Mouse (Mus musculus): ENCODE data around the gene Sohlh1. TPM values are rescaled to one million over a fixed set of nuclear protein-coding genes. Genes with fewer than 3 reads are reported as not detected.
A peak's percentile ranks its signal among the peaks of the same experiment; 100 is the strongest.
"Not testable (repeated sequence)": the region's sequence is repeated elsewhere in the genome, so short reads cannot be mapped to it uniquely, and the experiment has no call there.

Sohlh1 gene
- total RNA-seq, 2 experiments from 2014 or later, result not detected

DNA sequence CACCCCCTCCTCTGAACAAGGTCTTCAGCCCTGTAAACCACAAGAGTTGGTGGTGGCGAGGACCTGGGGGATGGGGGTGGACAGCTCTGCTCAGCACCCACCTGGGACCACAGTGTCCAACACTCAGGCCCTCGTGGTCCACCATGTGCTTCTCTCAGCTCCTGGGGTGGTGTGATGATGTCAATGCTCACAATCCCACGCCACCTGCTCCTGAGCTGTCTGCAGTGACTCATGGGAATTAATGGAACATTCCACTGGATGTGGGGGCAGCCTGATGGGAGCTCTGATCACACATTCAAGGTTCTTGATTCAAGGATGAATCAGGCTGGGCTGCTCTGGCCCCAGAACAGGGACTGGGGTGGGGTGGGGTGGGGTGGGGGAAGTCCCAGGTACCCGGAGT is 4.9 kb downstream of the Sohlh1 start:
- DNase-seq (ENCODE audit: low spot score in 2 of 2), result no peak

GRCm38 (mm10) chr2:25836291-25836690 is 10.8 kb downstream of the Sohlh1 start:
- DNase-seq (ENCODE audit: low spot score in 2 of 2), result peak; percentile 87 to 91

- no peak for DNase-seq (ENCODE audit: low spot score in 2 of 2)
These were observed 16.3 kb downstream of the Sohlh1 start for GRCm38 (mm10) chr2:25830786-25831185.

DNA sequence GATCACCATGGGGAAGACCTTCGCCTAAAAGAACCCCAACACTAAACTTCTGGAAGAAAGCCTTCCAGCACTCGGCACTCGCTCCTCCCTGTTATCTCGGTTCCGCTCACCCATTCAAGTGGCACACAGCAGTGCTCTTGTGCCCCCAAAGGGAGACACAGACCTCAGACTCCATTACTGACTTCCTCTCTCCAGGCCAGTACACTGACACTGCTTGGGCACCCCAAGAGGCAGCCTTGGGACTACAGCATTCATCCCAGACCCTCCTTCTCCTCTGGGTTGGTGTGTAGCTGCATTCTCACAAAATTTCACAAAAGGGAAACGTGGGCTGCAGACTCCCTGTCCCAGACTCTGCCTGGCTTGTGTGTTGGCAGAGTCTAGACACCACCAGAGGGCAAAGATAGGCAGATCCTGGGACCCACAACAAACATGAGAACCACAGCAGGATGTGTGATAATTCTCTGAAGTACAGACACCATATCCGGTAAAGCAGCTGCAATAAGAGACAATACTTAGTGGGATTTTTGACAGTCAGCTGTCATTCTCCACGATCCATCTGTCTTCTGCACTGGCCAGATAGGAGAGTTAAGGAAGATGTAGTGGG is 18.6 kb downstream of the Sohlh1 start:
- DNase-seq (ENCODE audit: low spot score in 2 of 2), result no peak

DNA sequence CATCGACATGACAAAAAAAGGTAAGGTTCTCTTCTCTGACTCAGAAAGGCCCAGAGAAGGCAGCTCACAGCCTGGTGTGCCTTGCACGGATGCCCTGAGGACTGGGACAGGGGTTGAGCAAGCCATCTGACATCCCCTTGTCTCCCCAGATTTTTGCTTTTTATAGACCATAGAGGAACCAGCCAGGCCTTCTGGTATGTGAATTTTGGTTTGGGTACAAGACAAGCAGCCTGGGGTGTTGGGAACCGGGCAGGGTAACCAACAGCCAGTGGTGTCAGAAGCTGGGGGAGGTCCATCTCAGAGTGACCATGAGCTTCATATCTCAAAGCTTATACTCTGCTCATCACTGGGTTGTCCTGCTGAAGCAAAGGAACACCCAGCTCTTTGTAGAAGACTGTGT is 22.3 kb downstream of the Sohlh1 start:
- no peak for DNase-seq (ENCODE audit: low spot score in 2 of 2)

DNA sequence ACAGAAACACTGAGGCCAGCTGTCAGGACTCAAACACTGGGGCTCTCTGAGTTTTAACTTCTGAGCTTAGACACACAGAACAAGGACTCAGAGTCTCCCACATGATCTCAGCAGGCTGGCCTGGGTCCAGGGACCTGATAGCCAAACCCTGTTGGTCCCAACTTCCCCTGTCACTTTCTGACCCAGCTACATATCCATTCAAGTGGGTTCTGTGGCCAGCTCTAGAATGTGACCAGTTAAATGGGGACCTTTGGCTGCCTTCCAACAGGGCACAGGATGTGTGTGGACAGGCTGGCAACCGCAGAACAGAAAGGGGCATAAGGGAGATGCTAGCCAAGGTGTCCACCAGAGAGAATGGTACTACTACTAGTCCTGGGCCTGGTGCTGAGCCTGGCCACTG is 24.2 kb downstream of the Sohlh1 start, which contains the start of gene Lcn9:
Gene Lcn9 (plus strand): TSS at position 348 of the 400 bp plus-strand sequence.
- peak in 1 of 2 experiments; percentile 24 for DNase-seq (ENCODE audit: low spot score in 2 of 2)

DNA sequence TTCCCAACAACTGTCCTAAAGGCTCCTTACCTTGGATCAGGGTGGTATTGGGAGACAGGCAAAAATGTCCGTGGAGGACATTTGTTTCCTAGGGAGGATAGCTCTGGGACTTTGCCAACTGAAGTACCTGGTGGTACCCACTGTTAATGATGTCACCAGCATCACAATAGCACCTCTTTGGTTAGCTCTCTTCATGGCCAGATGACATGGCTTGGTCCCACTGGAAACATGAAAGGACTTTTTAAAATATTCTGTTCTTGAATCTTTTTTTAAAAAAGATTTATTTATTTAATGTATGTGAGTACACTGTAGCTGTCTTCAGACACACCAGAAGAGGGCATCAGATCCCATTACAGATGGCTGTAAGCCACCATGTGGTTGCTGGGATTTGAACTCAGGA is 31.3 kb downstream of the Sohlh1 start, which contains the start of gene Glt6d1:
Gene Glt6d1 (minus strand): TSS at position 101 of the 400 bp plus-strand sequence.
- DNase-seq (ENCODE audit: low spot score in 2 of 2), result not testable (repeated sequence)

- no peak for DNase-seq (ENCODE audit: low spot score in 2 of 2)
These were observed 33.7 kb downstream of the Sohlh1 start for GRCm38 (mm10) chr2:25813364-25813763.

DNA sequence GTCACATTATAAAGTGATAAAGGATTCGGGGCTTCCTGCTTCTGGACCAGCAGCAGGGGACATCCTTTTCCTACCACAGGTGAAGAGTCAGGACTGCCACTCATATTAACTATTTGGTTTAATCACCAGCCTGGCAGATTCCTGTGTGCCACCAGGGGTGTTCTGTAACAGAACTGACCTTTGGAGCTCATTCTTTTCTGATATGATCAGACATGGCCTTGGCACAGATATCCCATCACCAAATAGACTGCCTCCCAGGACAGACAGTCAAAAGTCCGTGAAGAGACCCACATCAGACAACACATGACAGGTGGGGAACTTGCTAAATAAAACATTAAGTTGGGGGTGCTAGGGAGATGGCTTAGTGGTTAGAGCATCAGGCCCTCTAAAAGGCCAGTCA is 35.3 kb downstream of the Sohlh1 start:
- no peak for DNase-seq (ENCODE audit: low spot score in 2 of 2)

DNA sequence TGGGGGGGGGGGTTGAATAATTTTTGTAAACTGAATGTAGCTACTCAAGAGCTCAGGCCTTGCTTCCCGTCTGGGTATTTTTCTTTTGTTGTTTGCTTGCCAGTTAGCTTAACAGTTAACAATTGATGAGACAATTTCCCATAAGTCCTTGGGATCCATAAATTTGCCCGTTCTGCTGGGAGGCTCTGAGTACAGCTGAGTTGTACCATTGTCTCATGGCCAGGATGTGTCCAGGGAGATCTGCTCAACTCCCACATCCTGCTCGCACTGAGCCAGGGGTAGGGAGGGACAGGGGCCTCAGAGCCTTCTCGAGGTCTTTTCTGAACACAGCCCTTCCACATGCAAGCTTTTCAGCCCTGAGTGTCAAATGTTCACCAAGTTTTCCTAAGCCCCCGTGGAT is 49.0 kb downstream of the Sohlh1 start:
- DNase-seq (ENCODE audit: low spot score in 2 of 2), result no peak

- DNase-seq (ENCODE audit: low spot score in 2 of 2), result no peak
These were observed 49.4 kb downstream of the Sohlh1 start for GRCm38 (mm10) chr2:25797635-25798034.

Other genes with a start within 250 kb of the Sohlh1 start
- 10 to 100 TPM; 84.7 to 96.9 TPM for gene Rabl6, start 238.7 kb downstream of the Sohlh1 start, total RNA-seq (2021)
- gene Ccdc183, start 229.6 kb downstream of the Sohlh1 start, total RNA-seq (2021), result not detected
- gene Tmem141, start 225.2 kb downstream of the Sohlh1 start, total RNA-seq (2021), result 10 to 100 TPM; 19.9 to 21.1 TPM
- gene Fcna, start 219.2 kb downstream of the Sohlh1 start, total RNA-seq (2021), result 1 to 10 TPM; 1.1 to 1.4 TPM
- not detected for gene Lcn8, start 194.1 kb downstream of the Sohlh1 start, total RNA-seq (2021)
- not detected for gene Lcn5, start 189.3 kb downstream of the Sohlh1 start, total RNA-seq (2021)
- gene Lcn6, start 170.5 kb downstream of the Sohlh1 start, total RNA-seq (2021), result not detected
- gene Lcn10, start 164.5 kb downstream of the Sohlh1 start, total RNA-seq (2021), result not detected
- gene Obp2a, start 147.2 kb downstream of the Sohlh1 start, total RNA-seq (2021), result not detected
- 10 to 100 TPM; 91.7 to 98.0 TPM for gene Bmyc, start 140.5 kb downstream of the Sohlh1 start, total RNA-seq (2021)
- gene Obp2b, start 110.2 kb downstream of the Sohlh1 start, total RNA-seq (2021), result not detected
- not detected for gene Lcn3, start 81.7 kb downstream of the Sohlh1 start, total RNA-seq (2021)
- gene Lcn11, start 70.2 kb downstream of the Sohlh1 start, total RNA-seq (2021), result not detected
- gene Gm13539, start 65.0 kb downstream of the Sohlh1 start, total RNA-seq (2021), result not detected
- gene Glt6d1, start 31.4 kb downstream of the Sohlh1 start, total RNA-seq (2021), result not detected
- gene Lcn9, start 24.1 kb downstream of the Sohlh1 start, total RNA-seq (2021), result not detected
- gene Kcnt1, start 16.5 kb upstream of the Sohlh1 start, total RNA-seq (2021), result 10 to 100 TPM; 57.3 to 59.7 TPM
- 100 to 1,000 TPM; 121 to 140 TPM for gene Camsap1, start 136.0 kb upstream of the Sohlh1 start, total RNA-seq (2021)
- 10 to 100 TPM; 70.1 to 70.8 TPM for gene Ubac1, start 174.5 kb upstream of the Sohlh1 start, total RNA-seq (2021)